Mouse (Mus musculus): Measurements from ENCODE around the gene Kcnj16. TPM values are rescaled to one million over a fixed set of nuclear protein-coding genes. Genes with fewer than 3 reads are reported as not detected.

Kcnj16 gene
- total and polyA plus RNA-seq, 3 experiments = not detected

DNA sequence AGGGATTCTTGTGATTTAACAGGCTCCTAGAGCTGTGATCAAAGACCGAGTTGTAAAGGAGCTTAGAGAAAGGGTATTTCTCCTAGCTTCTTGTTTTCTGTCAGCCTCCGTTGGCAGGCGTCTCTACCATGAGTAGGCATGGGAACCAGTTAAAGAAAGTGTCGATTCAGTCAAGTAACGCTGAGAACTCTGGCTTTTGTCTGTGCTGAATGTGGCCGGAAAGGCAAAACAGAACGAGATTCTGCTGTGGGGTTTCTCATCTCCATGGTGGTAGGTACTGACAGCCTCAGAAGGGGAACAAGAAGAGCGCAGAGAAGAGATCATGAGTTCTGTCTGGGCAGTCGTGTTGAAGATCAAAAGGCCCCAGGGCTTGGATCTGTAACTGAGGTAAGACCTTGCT is 29.4 kb downstream of the Kcnj16 start:
- H3K27ac ChIP-seq (ENCODE audit: control insufficient read depth, low read depth, low read length) = no peak overlapping the region
- H3K4me1 ChIP-seq (ENCODE audit: control insufficient read depth in 1 of 2, insufficient read depth in 2 of 2, low read length in 2 of 2) = no peaks in the 10 kb centered on the region
- no peak overlapping the region for H3K9ac ChIP-seq (ENCODE audit: control insufficient read depth, low read depth, low read length, poor library complexity, severe bottlenecking)
- no peak overlapping the region for H3K4me3 ChIP-seq (ENCODE audit: control insufficient read depth in 1 of 2, insufficient read depth in 1 of 2, low read depth in 2 of 2, low read length in 2 of 2)
- H3K27me3 ChIP-seq (ENCODE audit: control insufficient read depth in 1 of 2, insufficient read depth in 2 of 2, low read length in 2 of 2) = no peaks in the 10 kb centered on the region
- no peaks in the 10 kb centered on the region for H3K36me3 ChIP-seq (ENCODE audit: control insufficient read depth in 1 of 2, insufficient read depth in 2 of 2, low read length in 2 of 2)
- TF ChIP-seq POLR2A (IDR thresholded peaks at IDR 0.05; ENCODE audit: control insufficient read depth in 1 of 2, insufficient read depth in 1 of 2, low read depth in 1 of 2, low read length in 2 of 2, poor library complexity in 1 of 2) = no peak
- TF ChIP-seq USF1 (IDR thresholded peaks at IDR 0.05; ENCODE audit: low read depth, low read length) = no peak
- no peak for TF ChIP-seq ZKSCAN1 (IDR thresholded peaks at IDR 0.05; ENCODE audit: low read depth, low read length)
- no peak for TF ChIP-seq USF2 (IDR thresholded peaks at IDR 0.05; ENCODE audit: borderline replicate concordance in 1 of 2, insufficient read depth in 1 of 2, low read depth in 1 of 2, low read length in 2 of 2)
- no peak for TF ChIP-seq ETS1 (IDR thresholded peaks at IDR 0.05; ENCODE audit: low read depth, low read length)
- no peak for TF ChIP-seq TBP (IDR thresholded peaks at IDR 0.05; ENCODE audit: low read depth, low read length)
- no peak for TF ChIP-seq RCOR1 (IDR thresholded peaks at IDR 0.05; ENCODE audit: low read depth, low read length)
- TF ChIP-seq JUND (IDR thresholded peaks at IDR 0.05; ENCODE audit: low read depth, low read length) = no peak
- TF ChIP-seq CHD1 (IDR thresholded peaks at IDR 0.05; ENCODE audit: low read depth, low read length) = no peak
- no peak for TF ChIP-seq ZC3H11A (IDR thresholded peaks at IDR 0.05; ENCODE audit: low read depth, low read length)
- no peak for TF ChIP-seq UBTF (IDR thresholded peaks at IDR 0.05; ENCODE audit: borderline replicate concordance, insufficient read depth, low read depth, low read length)
- TF ChIP-seq CTCF (IDR thresholded peaks at IDR 0.05 in 2 of 3, conservative IDR thresholded peaks at IDR 0.05 in 1 of 3; ENCODE audit: control insufficient read depth in 1 of 3, insufficient read depth in 1 of 3, low read depth in 2 of 3, low read length in 3 of 3, poor library complexity in 1 of 3, severe bottlenecking in 1 of 3) = no peak
- no peak for TF ChIP-seq GATA1 (IDR thresholded peaks at IDR 0.05; ENCODE audit: low read depth, low read length)
- TF ChIP-seq CHD2 (IDR thresholded peaks at IDR 0.05; ENCODE audit: low read length) = no peak
- TF ChIP-seq MYC (IDR thresholded peaks at IDR 0.05; ENCODE audit: low read depth, low read length) = no peak
- no peak for DNase-seq (ENCODE audit: low read depth, low spot score)
- H3K79me2 ChIP-seq (ENCODE audit: control insufficient read depth, insufficient read depth, low read length, poor library complexity) = no peaks in the 10 kb centered on the region
- no peaks in the 10 kb centered on the region for H3K9me3 ChIP-seq (replicated peaks; ENCODE audit: insufficient read depth, low read length)

DNA sequence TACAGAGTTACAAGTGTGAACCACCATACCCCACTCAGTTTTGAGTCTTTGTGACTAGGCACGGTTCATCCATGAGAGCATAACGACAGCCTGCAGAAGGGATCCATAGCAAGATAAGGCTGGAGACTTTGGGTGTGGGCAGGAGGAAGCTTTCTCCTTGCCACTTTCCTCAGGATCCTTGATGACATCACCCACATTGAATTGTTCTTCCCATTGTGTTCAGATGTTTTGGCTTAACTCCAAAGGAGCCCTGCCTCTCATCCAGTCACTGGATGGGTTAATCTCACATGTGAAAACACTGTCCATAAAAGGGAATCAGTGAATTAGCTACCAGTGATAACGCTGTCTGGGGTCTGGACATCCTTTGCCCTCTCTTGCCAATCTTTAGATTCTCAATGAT is 37.3 kb downstream of the Kcnj16 start:
- TF ChIP-seq MEF2A (IDR thresholded peaks at IDR 0.05; ENCODE audit: extremely low read depth, insufficient replicate concordance, low read depth, low read length, poor library complexity, severe bottlenecking) (no peak), BHLHE40 (IDR thresholded peaks at IDR 0.05; ENCODE audit: borderline replicate concordance, low read depth, low read length) (no peak), E2F4 (IDR thresholded peaks at IDR 0.05; ENCODE audit: borderline replicate concordance, low read depth, low read length) (no peak), NRF1 (IDR thresholded peaks at IDR 0.05; ENCODE audit: insufficient read depth, low read depth, low read length, poor library complexity, severe bottlenecking) (no peak), CHD2 (IDR thresholded peaks at IDR 0.05; ENCODE audit: low read length) (no peak), ETS1 (IDR thresholded peaks at IDR 0.05; ENCODE audit: low read depth, low read length) (no peak), EP300 (IDR thresholded peaks at IDR 0.05; ENCODE audit: low read depth in 1 of 2, low read length in 2 of 2) (no peak), MAX (IDR thresholded peaks at IDR 0.05; ENCODE audit: low read length) (no peak), MYC (IDR thresholded peaks at IDR 0.05; ENCODE audit: low read depth, low read length) (no peak), ZMIZ1 (IDR thresholded peaks at IDR 0.05; ENCODE audit: low read depth, low read length) (no peak), USF2 (IDR thresholded peaks at IDR 0.05; ENCODE audit: borderline replicate concordance in 1 of 2, insufficient read depth in 1 of 2, low read depth in 1 of 2, low read length in 2 of 2) (no peak), POLR2AphosphoS2 (IDR thresholded peaks at IDR 0.05; ENCODE audit: low read length) (no peak), GABPA (IDR thresholded peaks at IDR 0.05; ENCODE audit: low read depth, low read length) (no peak), ZNF384 (IDR thresholded peaks at IDR 0.05; ENCODE audit: low read depth, low read length) (no peak), TAL1 (IDR thresholded peaks at IDR 0.05; ENCODE audit: low read length) (no peak), SMC3 (IDR thresholded peaks at IDR 0.05; ENCODE audit: low read depth, low read length) (no peak), ZKSCAN1 (IDR thresholded peaks at IDR 0.05; ENCODE audit: low read depth, low read length) (no peak), MXI1 (IDR thresholded peaks at IDR 0.05; ENCODE audit: low read depth, low read length) (no peak)
- H3K4me3 ChIP-seq (ENCODE audit: control insufficient read depth in 1 of 2, insufficient read depth in 1 of 2, low read depth in 2 of 2, low read length in 2 of 2) = no peak overlapping the region
- no peak overlapping the region for H3K27ac ChIP-seq (ENCODE audit: control insufficient read depth, low read depth, low read length)
- H3K27me3 ChIP-seq (ENCODE audit: control insufficient read depth in 1 of 2, insufficient read depth in 2 of 2, low read length in 2 of 2) = no peaks in the 10 kb centered on the region
- H3K4me1 ChIP-seq (ENCODE audit: control insufficient read depth in 1 of 2, insufficient read depth in 2 of 2, low read length in 2 of 2) = no peaks in the 10 kb centered on the region
- no peaks in the 10 kb centered on the region for H3K79me2 ChIP-seq (ENCODE audit: control insufficient read depth, insufficient read depth, low read length, poor library complexity)
- H3K9me3 ChIP-seq (replicated peaks; ENCODE audit: insufficient read depth, low read length) = no peaks in the 10 kb centered on the region
- no peak for DNase-seq (ENCODE audit: low read depth, low spot score)
- no peaks in the 10 kb centered on the region for H3K36me3 ChIP-seq (ENCODE audit: control insufficient read depth in 1 of 2, insufficient read depth in 2 of 2, low read length in 2 of 2)
- H3K9ac ChIP-seq (ENCODE audit: control insufficient read depth, low read depth, low read length, poor library complexity, severe bottlenecking) = no peak overlapping the region
